Mouse (Mus musculus) telencephalon, adult 2 months (tissue): ENCODE measurements around the gene Astn2.
A peak's percentile ranks its signal among the peaks of the same experiment; 100 is the strongest.

Experiments used
- DNase-seq: peaks from one replicate; pipeline ENCODE4 v3.0.0-alpha.2; 2011; ENCODE audit warnings: low read depth, low spot score

Gene Astn2

DNA sequence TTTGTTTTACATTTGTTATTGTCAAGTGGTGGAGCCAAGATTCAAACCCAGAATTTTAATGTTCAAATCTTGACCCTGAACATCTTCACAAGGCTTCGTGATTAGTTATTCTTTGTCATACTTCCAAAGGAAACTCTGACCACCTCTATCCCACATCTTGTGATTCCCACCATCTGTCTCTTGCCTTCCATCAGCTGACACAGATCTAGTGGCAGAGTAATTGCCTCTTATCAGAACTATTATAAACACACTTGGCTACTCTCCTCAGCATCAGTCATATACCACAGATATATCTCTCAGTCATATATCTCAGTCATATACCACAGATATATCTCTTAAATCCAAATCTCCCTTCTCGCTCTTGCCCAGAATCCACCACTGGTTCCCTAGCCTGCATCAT, 983.1 kb downstream of the Astn2 start:
- DNase-seq = no peak

DNA sequence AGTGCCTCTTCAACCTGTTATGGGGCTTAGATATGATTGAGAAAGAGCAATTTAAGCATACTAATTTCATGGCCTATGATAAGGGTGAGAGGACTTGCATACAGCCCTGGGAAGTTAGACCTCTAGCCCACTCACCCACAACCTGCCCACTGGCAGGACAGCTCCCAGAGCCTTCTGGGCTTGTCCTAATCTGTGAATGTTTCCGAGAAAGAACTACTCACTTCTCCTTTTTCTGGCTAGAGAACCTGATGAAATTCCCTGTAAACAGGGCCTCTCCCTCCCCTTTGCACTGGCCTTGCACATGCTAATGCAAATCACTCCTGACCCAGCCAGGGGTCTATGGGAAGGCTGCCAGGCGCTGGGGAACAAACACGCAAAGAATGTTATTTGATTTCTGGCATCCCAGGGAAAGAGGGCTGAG, 983.9 kb downstream of the Astn2 start:
- DNase-seq = no peak

- no peak for DNase-seq
These were observed 988.9 kb downstream of the Astn2 start for GRCm38 (mm10) chr4:65415507-65415906.

- DNase-seq = no peak
These were observed 1001.4 kb downstream of the Astn2 start for GRCm38 (mm10) chr4:65402836-65403634.

GRCm38 (mm10) chr4:65402286-65402685, 1002.1 kb downstream of the Astn2 start:
- no peak for DNase-seq

- no peak for DNase-seq
These were observed 1005.0 kb downstream of the Astn2 start for GRCm38 (mm10) chr4:65399457-65399856.

DNA sequence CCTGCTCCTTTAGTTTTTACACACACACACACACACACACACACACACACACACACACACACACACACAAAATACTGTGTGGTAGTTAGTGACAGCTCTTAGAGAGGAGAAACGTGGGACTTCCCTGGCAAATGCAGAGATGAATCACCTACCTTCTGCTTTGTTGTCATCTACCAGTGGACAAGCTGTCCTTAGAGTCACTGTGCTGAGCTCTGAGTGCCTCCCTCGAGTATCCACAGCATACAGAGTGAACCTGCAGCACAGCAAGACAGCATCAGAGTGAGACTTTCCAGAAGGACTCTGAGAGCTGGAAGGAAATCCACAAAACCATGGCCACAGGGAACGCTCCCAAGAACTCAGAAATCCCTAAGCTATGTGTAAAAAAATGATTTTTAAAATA, 1007.6 kb downstream of the Astn2 start:
- peak; percentile 4 for DNase-seq

DNA sequence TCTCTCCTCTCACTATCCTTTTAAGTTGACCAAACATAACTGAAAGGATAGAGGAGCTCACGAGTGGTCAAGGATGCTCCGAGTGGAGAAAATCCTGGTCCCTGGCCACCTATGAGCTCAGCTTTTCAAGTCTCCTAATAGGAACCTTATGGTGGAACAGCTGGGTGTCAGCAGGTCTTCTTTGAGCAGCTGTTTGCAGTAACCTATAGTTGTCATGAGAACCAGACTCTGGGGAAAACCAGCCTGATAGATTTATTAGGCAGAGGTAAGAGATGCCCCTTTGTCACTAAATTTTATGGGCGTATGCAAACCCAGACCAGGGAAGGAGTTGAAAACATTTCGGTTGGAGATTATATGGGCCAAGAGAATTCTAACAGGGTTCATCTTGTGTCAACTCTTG, 1013.4 kb downstream of the Astn2 start:
- no peak for DNase-seq

DNA sequence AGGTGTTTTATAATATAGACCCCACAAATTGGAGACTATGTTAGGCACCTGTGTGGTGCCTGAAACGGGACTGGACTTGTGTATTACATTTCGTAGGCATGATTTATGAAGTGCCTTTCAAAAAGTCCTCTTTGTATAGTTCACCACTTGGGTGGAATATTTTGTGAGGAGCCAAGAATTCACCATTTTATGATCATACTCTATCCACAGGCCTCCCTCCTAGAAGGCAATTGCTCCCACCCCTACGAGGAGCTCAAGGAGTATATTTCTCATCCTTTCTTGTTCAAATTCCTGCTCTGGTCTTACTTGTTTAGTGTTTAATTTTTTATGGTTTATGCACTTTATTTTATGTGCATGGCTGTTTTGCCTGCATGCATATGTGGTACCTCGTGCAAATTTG, 1021.3 kb downstream of the Astn2 start:
- DNase-seq = no peak

- no peak for DNase-seq
These were observed 1025.0 kb downstream of the Astn2 start for GRCm38 (mm10) chr4:65379461-65379860.

DNA sequence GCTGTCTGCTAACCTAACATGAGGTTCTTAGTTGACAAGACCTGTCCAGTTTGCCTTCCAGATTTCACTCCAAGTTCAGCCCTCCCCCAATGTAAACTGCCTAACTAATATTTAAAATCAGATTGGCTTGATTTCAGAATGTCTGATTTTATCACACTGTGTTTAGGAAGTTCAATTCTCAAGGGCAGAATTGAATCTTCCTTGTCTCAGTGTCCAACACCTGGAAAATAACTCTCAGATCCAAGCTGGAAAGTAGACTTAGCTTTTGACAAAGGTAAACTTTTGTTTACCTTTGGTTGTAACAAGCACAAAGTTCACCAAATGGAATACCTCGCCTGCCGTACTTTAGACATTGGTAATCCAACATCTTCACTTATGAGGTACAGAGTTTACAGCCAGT, 1027.8 kb downstream of the Astn2 start:
- DNase-seq = no peak

GRCm38 (mm10) chr4:65373841-65374240, 1030.6 kb downstream of the Astn2 start:
- no peak for DNase-seq

- no peak for DNase-seq
These were observed 1031.7 kb downstream of the Astn2 start for GRCm38 (mm10) chr4:65372731-65373130.

DNA sequence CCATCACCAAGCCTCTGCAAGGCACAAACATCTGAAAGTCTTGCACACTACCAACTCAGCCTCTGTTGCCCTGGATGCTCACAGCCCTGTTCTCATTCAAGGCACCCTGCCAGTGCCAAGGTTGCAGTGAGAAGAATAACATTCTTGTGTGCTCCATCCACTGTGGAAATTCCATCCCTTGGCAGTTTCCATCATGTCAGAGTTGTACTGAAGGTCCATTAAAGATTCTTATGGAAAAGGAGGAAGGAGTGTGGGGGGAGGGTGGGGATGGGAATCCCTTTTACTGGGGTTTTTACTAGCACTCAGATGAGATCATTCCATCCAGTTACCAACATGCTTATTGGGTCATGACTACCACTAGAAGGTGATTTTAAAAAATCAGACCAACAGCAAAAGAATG, 1037.3 kb downstream of the Astn2 start:
- no peak for DNase-seq

GRCm38 (mm10) chr4:65354580-65354979, 1049.8 kb downstream of the Astn2 start:
- no peak for DNase-seq

- no peak for DNase-seq
These were observed 1053.9 kb downstream of the Astn2 start for GRCm38 (mm10) chr4:65350521-65350920.

DNA sequence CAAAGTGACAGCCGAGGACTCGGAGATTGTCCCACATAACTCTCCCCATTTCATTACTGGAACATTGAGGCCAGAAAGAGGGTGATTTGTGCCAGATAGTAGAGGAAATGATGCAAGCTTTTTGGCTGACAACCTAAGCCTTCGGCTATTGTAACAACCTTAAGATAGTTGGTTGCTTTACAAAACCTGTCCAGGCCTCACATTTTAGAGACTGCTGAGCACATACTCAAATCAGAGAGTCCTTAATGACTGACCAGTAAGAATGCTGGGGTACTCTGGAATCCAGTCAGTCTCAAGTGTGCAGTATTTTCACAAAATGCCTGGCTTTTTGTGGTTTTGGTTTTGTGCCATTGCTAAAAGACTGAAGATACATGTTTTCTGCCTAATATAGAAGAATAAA, 1062.6 kb downstream of the Astn2 start:
- no peak for DNase-seq

DNA sequence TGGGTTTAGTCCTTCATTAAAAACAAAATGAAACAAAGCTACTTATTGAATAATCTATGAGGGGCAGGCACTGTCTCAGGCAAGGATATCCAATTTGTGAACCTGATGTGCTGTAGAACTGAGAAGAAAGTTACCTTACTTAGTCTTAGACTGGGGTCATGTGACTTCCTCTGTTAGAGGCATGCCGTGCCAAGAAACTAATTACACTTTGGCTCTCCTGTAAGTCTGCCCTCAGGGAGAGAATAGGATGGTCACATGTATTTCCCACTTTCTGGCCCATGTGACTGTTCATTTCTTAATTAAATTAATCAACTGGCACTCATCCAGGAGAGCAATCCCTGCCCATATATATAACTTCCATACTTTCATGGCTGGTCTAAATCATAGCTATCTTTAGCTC, 1070.7 kb downstream of the Astn2 start:
- DNase-seq = no peak
